Mouse (Mus musculus) limb, embryonic 12.5 days (tissue): ENCODE results near the gene Unc45a. TPM values are rescaled to one million over a fixed set of nuclear protein-coding genes. Genes with fewer than 3 reads are reported as not detected.
A peak's percentile ranks its signal among the peaks of the same experiment; 100 is the strongest.

ENCODE experiments used
- ATAC-seq: fragments of 200-750 bp; cut with Nextera tagmentation; 2 replicates; pipeline ENCODE4 v1.8.0; 2017; ENCODE audit warnings: low read depth, moderate TSS enrichment; ENCODE audit not compliant: insufficient number of reproducible peaks, insufficient read depth, low FRiP score, low TSS enrichment
- H3K27ac ChIP-seq: fragments of 300-500 bp; sonication (generic); 2 replicates; pipeline ENCODE4 v1.5.1; 2016; ENCODE audit warnings: mild to moderate bottlenecking, moderate library complexity
- H3K27me3 ChIP-seq: fragments of 300-500 bp; sonication (generic); 2 replicates; pipeline ENCODE4 v1.6.1; 2016; ENCODE audit warnings: mild to moderate bottlenecking, moderate library complexity
- H3K36me3 ChIP-seq: fragments of 300-500 bp; sonication (generic); 2 replicates; pipeline ENCODE4 v1.6.1; 2016; ENCODE audit warnings: mild to moderate bottlenecking, moderate library complexity
- H3K4me1 ChIP-seq: fragments of 300-500 bp; sonication (generic); replicated peaks from 2 replicates; pipeline ENCODE4 v1.6.1; 2016
- H3K4me2 ChIP-seq: fragments of 300-500 bp; sonication (generic); 2 replicates; pipeline ENCODE4 v1.6.1; 2016; ENCODE audit warnings: mild to moderate bottlenecking, moderate library complexity
- H3K4me3 ChIP-seq: fragments of 300-500 bp; sonication (generic); replicated peaks from 2 replicates; pipeline ENCODE4 v1.5.1; 2016; ENCODE audit warnings: mild to moderate bottlenecking
- H3K9ac ChIP-seq: fragments of 300-500 bp; sonication (generic); replicated peaks from 2 replicates; pipeline ENCODE4 v1.6.1; 2016; ENCODE audit warnings: mild to moderate bottlenecking, moderate library complexity
- H3K9me3 ChIP-seq: fragments of 300-500 bp; sonication (generic); 2 replicates; pipeline ENCODE4 v1.6.1; 2016; ENCODE audit warnings: mild to moderate bottlenecking, moderate library complexity
- WGBS: fragments of 180-500 bp; shearing (Covaris S2); methylation state at CpG from one replicate; pipeline ENCODE4 v1.1.7; 2016; 5-methylcytosine and 5-hydroxymethylcytosine counted together
- polyA plus RNA-seq: library from polyadenylated mRNA; unstranded; fragments of >200 nt; fragmentation: Nextera tagmentation; extraction: Ambion mirVana; gene quantifications from 2 replicates; pipeline ENCODE4 v1.2.1, GENCODE M21; 2016

Gene Unc45a
- polyA plus RNA-seq, 1 experiment from 2014 or later, result 61.8 TPM

GRCm38 (mm10) chr7:80374280-80374679 is 33.5 kb upstream of the Unc45a start:
- H3K4me2 ChIP-seq, result no peak overlapping the region
- no peaks in the 10 kb centered on the region for H3K9me3 ChIP-seq
- WGBS, result 60% methylated on average over 3 of the region's 3 CpGs
- no peak overlapping the region for H3K9ac ChIP-seq
- no peak for ATAC-seq
- no peaks in the 10 kb centered on the region for H3K27me3 ChIP-seq
- peaks cover 9% of the 10 kb centered on the region; the same call in 1 of the 2 replicates for H3K36me3 ChIP-seq
- peaks cover 10% of the 10 kb centered on the region for H3K4me1 ChIP-seq
- H3K27ac ChIP-seq, result no peak overlapping the region
- no peak overlapping the region for H3K4me3 ChIP-seq

DNA sequence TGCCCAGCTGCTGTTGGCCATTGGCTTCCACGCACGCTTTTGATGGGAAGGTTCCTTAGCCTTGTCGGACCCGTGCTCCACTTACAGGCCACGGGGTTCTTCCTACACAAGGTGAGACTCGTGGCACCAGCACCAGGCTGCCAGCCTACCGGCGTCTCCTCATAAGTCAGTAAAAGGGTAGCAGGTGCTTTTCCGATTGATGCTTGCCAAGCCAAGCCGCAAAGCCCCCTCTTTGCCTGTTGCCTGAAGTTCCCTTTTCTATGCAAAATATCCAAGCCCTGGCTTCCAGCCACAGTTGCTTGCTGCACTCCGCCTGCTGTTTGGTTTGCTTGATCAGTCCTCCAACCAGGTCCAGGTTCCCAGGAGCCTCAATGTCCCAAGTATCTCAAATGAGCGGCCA is 33.0 kb upstream of the Unc45a start:
- no peak for ATAC-seq
- H3K9me3 ChIP-seq, result no peaks in the 10 kb centered on the region
- no peak overlapping the region for H3K27ac ChIP-seq
- peaks cover 14% of the 10 kb centered on the region for H3K4me1 ChIP-seq
- H3K4me3 ChIP-seq, result no peak overlapping the region
- no peaks in the 10 kb centered on the region for H3K27me3 ChIP-seq
- 83% methylated on average over 12 of the region's 12 CpGs for WGBS
- H3K9ac ChIP-seq, result no peak overlapping the region
- peaks cover 8% of the 10 kb centered on the region; the same call in 1 of the 2 replicates for H3K36me3 ChIP-seq
- no peak overlapping the region for H3K4me2 ChIP-seq

DNA sequence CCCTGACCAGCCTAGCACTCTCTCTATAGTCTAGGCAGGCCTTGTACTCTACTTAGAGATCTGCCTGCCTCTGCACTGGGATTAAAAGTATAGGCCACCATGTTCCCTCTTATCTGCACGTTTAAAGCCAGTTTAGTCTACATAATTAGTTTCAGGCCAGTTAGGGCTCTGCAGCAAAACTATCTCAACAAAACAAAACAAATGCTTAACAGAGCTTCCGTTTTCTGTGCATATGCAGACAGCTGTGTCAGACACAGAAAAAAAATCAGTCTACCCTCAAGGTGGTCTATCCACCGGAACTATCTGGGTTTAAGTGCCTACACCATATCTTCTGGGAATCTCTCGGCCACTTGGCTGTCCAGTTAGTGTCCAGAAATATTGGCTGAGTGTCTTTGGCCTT is 32.5 kb upstream of the Unc45a start:
- H3K27ac ChIP-seq, result no peak overlapping the region
- H3K36me3 ChIP-seq, result peaks cover 7% of the 10 kb centered on the region
- H3K9ac ChIP-seq, result no peak overlapping the region
- 70% methylated on average over 4 of the region's 4 CpGs for whole genome bisulfite sequencing
- no peak for ATAC-seq
- no peaks in the 10 kb centered on the region for H3K9me3 ChIP-seq
- H3K4me2 ChIP-seq, result no peak overlapping the region
- peaks cover 18% of the 10 kb centered on the region for H3K4me1 ChIP-seq
- H3K27me3 ChIP-seq, result no peaks in the 10 kb centered on the region
- no peak overlapping the region for H3K4me3 ChIP-seq

DNA sequence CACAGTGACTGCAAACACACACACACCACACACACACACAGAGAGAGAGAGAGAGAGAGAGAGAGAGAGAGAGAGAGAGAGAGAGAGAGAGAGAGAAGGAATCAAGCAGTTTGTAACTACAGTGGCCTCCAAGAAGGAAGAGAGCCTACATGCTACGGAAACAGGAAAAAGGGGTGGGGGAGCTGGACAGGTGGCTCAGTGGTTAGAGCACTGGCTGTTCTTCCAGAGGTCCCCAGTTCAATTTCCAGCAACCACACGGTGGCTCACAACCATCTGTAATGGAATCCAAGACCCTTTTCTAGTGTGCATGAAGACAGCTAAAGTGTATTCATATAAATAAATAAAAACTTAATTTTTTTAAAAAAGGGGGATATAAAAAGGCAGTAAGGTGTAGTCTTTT is 31.9 kb upstream of the Unc45a start:
- Histone ChIP-seq H3K9me3 (no peaks in the 10 kb centered on the region), H3K36me3 (peaks cover 11% of the 10 kb centered on the region), H3K4me2 (no peak overlapping the region), H3K27me3 (no peaks in the 10 kb centered on the region), H3K4me3 (no peak overlapping the region), H3K27ac (no peak overlapping the region), H3K4me1 (peaks cover 19% of the 10 kb centered on the region), H3K9ac (no peak overlapping the region)
- WGBS, result 62% methylated on average over 2 of the region's 2 CpGs
- no peak for ATAC-seq

DNA sequence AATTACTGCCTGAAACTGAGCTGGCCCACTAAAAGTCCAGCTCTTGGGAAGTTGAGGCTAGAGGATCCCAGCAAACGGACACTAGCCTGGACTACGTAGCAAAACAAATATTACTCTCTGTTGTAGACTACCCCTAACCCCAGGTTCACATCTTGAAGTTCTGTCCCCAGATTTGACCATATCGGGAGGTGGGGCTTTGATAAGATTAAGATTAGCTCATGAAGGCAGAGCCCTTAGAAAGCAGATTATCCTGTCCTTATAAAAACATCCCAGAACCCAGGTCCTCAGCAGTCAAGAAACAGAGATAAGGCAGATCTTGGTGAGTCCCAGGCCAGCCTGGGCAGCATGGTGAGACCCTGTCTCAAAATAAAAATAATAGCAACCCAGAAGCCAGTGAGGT is 31.4 kb upstream of the Unc45a start:
- H3K27me3 ChIP-seq, result no peaks in the 10 kb centered on the region
- no peak overlapping the region for H3K9ac ChIP-seq
- H3K27ac ChIP-seq, result no peak overlapping the region
- WGBS, result 91% methylated on average over 3 of the region's 3 CpGs
- H3K4me3 ChIP-seq, result no peak overlapping the region
- peaks cover 16% of the 10 kb centered on the region for H3K36me3 ChIP-seq
- ATAC-seq, result no peak
- no peaks in the 10 kb centered on the region for H3K9me3 ChIP-seq
- H3K4me1 ChIP-seq, result peaks cover 19% of the 10 kb centered on the region
- H3K4me2 ChIP-seq, result no peak overlapping the region

DNA sequence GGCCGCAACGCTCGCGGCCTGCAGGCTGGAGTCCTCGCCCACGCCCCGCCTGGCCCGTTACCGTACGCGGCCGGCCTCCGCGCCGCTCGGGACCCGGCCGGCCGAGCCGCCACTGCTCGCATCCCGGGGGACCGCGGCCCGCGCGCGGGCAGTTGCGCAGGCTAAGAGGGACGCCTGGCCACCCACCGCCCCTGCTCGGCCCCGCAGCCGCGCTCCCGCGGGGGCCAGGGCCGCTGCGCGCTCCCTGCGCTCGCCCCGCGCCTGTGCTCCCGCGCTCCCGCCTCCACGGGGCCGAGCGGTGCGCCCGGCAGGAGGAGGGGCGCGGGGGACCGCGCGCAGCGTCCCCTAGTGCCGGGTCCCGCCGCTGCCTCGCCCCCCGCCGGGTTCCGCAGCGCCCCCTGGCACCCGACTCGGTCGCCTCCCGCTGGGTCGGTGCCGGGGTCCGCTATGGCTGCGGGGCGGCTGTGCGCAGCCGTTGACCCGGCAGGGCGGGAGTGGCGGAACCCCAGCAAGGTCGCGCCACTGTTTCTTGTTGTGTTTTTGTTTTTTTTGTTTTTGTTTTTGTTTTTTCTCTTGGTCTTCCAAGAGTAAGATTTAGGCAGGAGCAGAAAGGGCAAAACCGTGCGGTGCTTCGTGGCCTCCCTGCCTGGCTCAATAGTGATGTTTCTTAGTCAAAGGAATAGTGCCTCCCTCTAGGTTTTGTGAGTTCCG is 30.4 kb upstream of the Unc45a start, which contains the start of gene Man2a2:
TSS of gene Man2a2 (minus strand) at position 335 of the 711 bp plus-strand sequence.
- Histone ChIP-seq H3K36me3 (peaks cover 25% of the 10 kb centered on the region), H3K27me3 (no peaks in the 10 kb centered on the region), H3K27ac (peak within 1 kb of the TSS; percentile 87), H3K4me2 (peak within 1 kb of the TSS; percentile 67), H3K9ac (peak within 1 kb of the TSS; percentile 91), H3K4me3 (peak within 1 kb of the TSS; percentile 93), H3K4me1 (peaks cover 19% of the 10 kb centered on the region), H3K9me3 (no peaks in the 10 kb centered on the region)
- WGBS, result 1% methylated on average over 60 of the region's 86 CpGs
- 0 out of 2 replicates have a peak, but pooled peaks have one; percentile 38 for ATAC-seq

DNA sequence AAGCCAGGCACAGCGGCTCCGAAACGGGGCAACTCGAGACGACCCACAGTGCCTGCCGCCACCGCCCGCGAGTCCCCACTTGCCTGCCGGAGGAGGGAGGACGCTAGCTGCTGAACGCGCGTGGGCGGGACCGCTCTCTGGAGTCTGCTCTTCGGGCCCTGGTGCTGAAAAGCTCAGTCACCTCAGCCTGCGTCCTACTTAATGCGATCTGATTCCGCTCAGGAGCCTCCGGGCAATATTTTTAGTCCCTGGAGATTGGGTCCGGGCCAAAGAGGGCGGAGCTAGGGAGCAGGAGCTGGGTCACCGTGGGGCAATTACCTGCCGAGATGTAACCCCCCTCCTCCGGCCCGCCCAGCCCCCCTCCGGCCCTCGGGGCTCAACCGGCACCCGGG is 29.8 kb upstream of the Unc45a start:
- Histone ChIP-seq H3K4me1 (peaks cover 19% of the 10 kb centered on the region), H3K27ac (peak overlapping the region; percentile 87), H3K27me3 (no peaks in the 10 kb centered on the region), H3K9ac (peak overlapping the region; percentile 91), H3K4me2 (peak overlapping the region; percentile 67), H3K9me3 (no peaks in the 10 kb centered on the region), H3K36me3 (peaks cover 31% of the 10 kb centered on the region), H3K4me3 (peak overlapping the region; percentile 93)
- peak; percentile 26 for ATAC-seq
- under 1% methylated on average over 31 of the region's 31 CpGs for WGBS

DNA sequence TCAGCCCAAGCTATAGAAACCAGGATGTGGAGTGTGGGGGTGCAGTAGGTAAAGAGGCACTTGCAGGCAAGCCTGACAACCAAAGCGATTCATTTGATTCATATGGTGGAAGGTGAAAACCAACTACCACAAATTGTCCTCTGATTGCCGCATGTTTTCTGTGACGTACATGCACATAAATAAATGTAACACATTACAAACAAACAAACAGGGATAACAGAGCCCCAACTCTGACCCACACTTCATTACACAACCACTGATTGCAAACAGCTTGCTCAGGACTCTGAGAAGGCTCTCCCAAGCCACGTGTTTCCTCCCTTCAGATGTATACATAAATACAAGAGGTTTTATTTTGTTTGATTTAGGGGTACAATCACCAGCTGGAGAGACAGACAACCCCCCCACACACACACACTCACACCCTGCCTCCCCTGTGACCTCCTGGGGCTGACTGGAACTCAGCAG is 29.2 kb upstream of the Unc45a start:
- H3K9me3 ChIP-seq, result no peaks in the 10 kb centered on the region
- 24% methylated on average over 4 of the region's 4 CpGs for WGBS
- H3K4me2 ChIP-seq, result peak overlapping the region; percentile 67
- peak overlapping the region; percentile 93 for H3K4me3 ChIP-seq
- H3K4me1 ChIP-seq, result peaks cover 19% of the 10 kb centered on the region
- peak overlapping the region; percentile 87; the same call in 1 of the 2 replicates for H3K27ac ChIP-seq
- H3K27me3 ChIP-seq, result no peaks in the 10 kb centered on the region
- peak overlapping the region; percentile 91 for H3K9ac ChIP-seq
- ATAC-seq, result no peak
- H3K36me3 ChIP-seq, result peaks cover 32% of the 10 kb centered on the region

DNA sequence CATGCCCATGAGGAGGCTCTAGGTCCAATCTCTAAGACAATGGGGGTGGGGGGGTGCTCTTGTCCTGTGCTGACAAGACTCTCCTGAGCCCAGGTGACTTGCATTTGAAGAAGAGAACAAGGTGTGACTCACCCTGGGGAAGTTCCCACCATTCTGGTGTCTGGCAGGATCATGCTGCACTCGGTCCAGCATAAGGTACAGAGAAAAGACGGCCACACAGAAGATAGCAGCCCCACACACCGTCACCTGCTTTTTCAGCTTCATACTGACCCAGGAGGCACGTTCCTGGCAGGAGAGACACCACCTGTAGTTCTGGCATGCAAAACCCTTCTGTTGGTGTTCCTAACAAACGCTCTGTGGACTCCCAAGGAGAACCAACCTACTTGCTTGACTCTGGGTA is 28.7 kb upstream of the Unc45a start:
- 58% methylated on average over 5 of the region's 5 CpGs for whole genome bisulfite sequencing

DNA sequence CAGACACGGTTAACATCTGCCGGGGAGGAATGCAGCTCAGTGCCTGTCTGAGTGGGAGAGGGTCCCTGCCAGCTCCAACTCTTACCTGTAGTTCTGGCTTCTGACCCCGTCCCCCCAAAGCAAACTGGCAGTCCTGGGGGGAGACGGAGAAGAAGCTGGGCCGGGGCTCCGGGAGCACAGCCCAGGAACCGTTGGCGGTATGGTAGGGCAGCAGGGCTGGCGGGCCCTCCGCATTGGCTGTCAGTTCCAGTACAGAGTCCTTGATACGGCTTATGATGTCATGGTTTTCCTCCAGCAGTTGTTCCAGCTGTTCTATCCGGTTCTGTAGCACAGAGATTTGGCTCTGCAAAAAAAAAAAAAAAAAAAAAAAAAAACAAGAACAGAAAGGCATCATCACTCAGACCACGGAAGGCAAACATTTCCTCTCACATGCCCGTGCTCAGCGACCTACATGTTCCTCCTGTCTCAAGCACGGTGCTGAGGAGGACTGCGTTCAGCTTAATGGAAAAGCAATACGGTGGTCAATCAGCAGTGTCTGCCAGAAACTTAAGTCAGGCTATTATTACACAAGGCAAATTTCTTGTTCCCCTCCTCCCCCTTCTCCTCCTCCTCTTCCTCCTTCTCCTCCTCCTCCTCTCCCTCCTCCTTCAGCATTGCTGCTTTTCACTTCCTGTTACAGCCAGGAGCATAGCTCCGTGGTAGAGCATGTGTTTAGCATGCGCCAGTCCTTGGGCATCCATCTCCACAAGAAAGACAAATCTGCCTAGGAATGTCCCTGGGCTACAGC is 28.0 kb upstream of the Unc45a start:
- ATAC-seq, result no peak
- H3K4me3 ChIP-seq, result peak overlapping the region; percentile 93; the same call in 1 of the 2 replicates

More for the DNA sequence above, 28.7 kb upstream of the Unc45a start:
- peaks cover 37% of the 10 kb centered on the region for H3K36me3 ChIP-seq
- no peak overlapping the region for H3K27ac ChIP-seq
- peak overlapping the region; percentile 67 for H3K4me2 ChIP-seq
- H3K27me3 ChIP-seq, result no peaks in the 10 kb centered on the region
- no peak overlapping the region for H3K9ac ChIP-seq
- no peak for ATAC-seq
- H3K4me3 ChIP-seq, result peak overlapping the region; percentile 93; the same call in 1 of the 2 replicates
- peaks cover 19% of the 10 kb centered on the region for H3K4me1 ChIP-seq
- H3K9me3 ChIP-seq, result no peaks in the 10 kb centered on the region

GRCm38 (mm10) chr7:80368009-80368408 is 27.2 kb upstream of the Unc45a start:
- peaks cover 52% of the 10 kb centered on the region for H3K36me3 ChIP-seq
- no peak for ATAC-seq
- H3K9ac ChIP-seq, result no peak overlapping the region
- 86% methylated on average over 9 of the region's 9 CpGs for WGBS
- H3K27me3 ChIP-seq, result no peaks in the 10 kb centered on the region
- H3K4me2 ChIP-seq, result no peak overlapping the region
- H3K9me3 ChIP-seq, result no peaks in the 10 kb centered on the region
- no peak overlapping the region for H3K4me3 ChIP-seq
- H3K4me1 ChIP-seq, result peaks cover 19% of the 10 kb centered on the region
- no peak overlapping the region for H3K27ac ChIP-seq

More for the DNA sequence above, 28.0 kb upstream of the Unc45a start:
- WGBS, result 78% methylated on average over 20 of the region's 20 CpGs
- no peaks in the 10 kb centered on the region for H3K9me3 ChIP-seq
- no peak overlapping the region for H3K9ac ChIP-seq
- peaks cover 19% of the 10 kb centered on the region for H3K4me1 ChIP-seq
- no peak overlapping the region for H3K27ac ChIP-seq
- peak overlapping the region; percentile 67 for H3K4me2 ChIP-seq
- H3K36me3 ChIP-seq, result peaks cover 44% of the 10 kb centered on the region
- H3K27me3 ChIP-seq, result no peaks in the 10 kb centered on the region
